Mouse (Mus musculus) regulatory T cell (primary cell): ENCODE measurements around the gene Olfr1395.
"Not testable (repeated sequence)": the region's sequence is repeated elsewhere in the genome, so short reads cannot be mapped to it uniquely, and the experiment has no call there.

Experiments
- in situ Hi-C: fragments of 300-600 bp; cut with MboI, MseI; formaldehyde crosslinking; loops from one replicate; pipeline ENCODE4 v1.15.1; 2025; ENCODE audit warnings: high pct_unique_total_duplicates

Olfr1395 gene

GRCm38 (mm10) chr11:49170576-49170975, 28.5 kb downstream of the Olfr1395 start:
- in situ Hi-C loops, result loop anchor here (25.0 kb wide), 1 partner anchor 242 kb away; the partner anchor contains the start of gene Olfr1389

GRCm38 (mm10) chr11:49175345-49175744, 33.3 kb downstream of the Olfr1395 start:
- in situ Hi-C loops, result no loop called here

DNA sequence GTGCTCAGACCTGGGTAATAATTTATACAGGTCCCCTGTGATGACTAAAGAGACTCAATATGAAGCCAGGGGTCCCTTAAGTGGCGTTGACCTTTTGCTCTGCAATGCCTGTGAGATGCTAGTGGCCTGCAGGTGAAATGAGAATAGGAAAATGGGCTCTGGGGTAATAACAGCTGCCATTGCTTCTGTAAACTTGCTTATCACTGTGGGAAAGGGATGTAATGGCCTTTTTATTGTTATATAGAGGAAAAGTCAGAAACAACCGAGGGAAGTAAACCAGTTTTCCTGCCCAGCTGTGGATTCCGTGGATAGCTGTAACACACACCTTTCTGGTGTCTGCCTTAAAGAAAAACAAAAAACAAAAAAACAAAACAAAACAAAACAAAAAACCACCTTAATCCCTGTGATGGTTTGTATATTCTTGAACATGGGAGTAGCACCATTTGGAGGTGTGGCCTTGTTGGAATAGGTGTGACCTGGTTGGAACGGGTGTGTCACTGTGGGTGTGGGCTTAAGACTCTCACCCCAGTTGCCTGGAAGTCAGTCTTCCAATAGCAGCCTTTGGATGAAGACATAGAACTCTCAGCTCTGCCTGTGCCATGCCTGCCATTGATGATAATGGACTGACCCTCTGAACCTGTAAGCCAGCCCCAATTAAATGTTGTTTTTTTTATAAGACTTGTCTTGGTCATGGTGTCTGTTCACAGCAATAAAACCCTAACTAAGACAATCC, 34.1 kb downstream of the Olfr1395 start:
- in situ Hi-C loops, result not testable (repeated sequence)

GRCm38 (mm10) chr11:49183172-49183571, 41.1 kb downstream of the Olfr1395 start:
- in situ Hi-C loops, result no loop called here

DNA sequence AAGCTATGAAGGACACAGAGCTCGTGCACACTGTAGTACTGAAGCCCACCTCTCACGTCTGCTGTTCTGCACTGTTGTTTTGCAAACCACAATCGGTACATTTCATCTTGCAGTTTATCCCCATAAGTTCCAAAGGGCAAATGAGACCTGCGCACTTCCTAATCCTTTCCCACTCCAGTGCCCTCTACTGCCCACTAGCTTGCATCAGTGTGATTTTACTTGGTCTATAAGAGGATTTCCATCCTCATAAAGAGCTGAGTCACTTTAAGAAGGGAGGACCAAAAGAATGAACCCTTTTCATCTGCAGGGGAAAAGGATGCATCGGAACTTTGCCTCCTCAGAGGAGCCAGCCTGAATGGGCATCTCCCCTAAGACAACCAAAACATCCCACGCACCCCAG, 44.4 kb downstream of the Olfr1395 start:
- in situ Hi-C loops, result loop anchor here (5.0 kb wide), 2 partner anchors 69 to 81 kb away; no protein-coding TSS in a partner anchor

DNA sequence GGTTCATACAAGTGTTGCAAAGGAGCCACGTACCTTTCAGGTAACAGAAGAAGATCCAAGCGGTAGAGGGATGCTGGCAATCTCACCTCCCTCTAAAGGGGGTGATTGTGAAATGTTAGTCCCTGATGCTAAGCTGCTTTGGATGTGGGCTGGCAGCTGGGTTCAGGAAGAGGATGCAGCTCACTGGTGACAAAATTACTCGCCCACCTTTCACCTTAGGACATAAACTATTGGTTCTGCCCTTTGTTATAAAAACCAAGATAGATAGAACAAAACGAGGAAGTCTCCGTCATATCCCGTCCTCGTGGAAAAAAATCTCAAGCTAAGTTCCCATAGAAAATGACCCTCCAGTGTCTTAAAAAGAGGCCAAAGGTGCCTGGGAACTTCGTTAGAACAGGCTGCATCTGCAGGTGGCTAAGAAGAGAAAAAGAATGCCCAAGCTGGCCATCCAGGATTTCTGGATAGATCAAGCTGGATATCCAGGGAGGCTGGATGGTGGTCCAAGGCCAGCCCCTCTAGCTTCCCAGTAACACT, 44.9 kb downstream of the Olfr1395 start, which contains the start of gene Btnl9:
Btnl9 (minus strand) TSS at position 205 of the 534 bp plus-strand sequence.
- in situ Hi-C loops, result loop anchor here (5.0 kb wide), 2 partner anchors 70 to 80 kb away; no protein-coding TSS in a partner anchor

- in situ Hi-C loops, result loop anchor here (5.0 kb wide), 2 partner anchors 70 to 80 kb away; no protein-coding TSS in a partner anchor
These were observed 45.6 kb downstream of the Olfr1395 start for GRCm38 (mm10) chr11:49187701-49188100.

GRCm38 (mm10) chr11:49189737-49190136, 47.7 kb downstream of the Olfr1395 start:
- in situ Hi-C loops, result loop anchor here (5.0 kb wide), 2 partner anchors 72 to 78 kb away; no protein-coding TSS in a partner anchor

DNA sequence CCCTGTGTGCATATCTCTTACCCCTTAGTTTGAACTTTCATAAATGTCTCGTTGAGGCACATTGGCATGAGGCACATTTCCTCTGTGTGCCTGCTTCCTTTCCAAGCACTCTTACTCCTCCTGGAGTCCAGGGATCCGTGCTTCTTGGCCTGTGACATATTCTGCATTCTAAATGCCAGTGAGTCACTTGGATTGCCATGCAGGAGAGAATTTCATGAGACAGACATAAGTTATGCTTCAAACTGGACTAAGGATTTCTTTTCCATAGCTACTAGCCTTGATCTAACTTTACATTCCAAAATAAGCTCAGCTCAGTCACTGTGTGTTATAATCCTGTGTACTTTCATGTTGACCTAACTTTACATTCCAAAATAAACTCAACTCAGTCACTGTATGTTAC, 49.0 kb downstream of the Olfr1395 start:
- in situ Hi-C loops, result no loop called here

DNA sequence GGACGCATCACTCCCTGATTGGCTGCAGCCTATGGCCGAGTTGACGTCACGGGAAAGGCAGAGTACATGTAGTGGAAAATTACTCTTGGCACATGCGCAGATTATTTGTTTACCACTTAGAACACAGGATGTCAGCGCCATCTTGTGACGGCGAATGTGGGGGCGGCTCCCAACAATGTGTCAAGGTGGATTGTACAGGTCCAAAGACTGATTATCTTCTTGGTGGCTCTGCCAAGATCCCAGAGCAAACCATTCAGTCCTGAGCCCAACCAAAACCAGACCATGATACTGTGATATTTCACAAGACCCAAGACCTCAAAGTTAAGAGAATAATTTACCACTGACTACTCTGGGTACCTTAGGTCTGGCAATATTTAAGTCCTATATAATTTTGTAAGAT, 52.7 kb downstream of the Olfr1395 start:
- in situ Hi-C loops, result not testable (repeated sequence)

DNA sequence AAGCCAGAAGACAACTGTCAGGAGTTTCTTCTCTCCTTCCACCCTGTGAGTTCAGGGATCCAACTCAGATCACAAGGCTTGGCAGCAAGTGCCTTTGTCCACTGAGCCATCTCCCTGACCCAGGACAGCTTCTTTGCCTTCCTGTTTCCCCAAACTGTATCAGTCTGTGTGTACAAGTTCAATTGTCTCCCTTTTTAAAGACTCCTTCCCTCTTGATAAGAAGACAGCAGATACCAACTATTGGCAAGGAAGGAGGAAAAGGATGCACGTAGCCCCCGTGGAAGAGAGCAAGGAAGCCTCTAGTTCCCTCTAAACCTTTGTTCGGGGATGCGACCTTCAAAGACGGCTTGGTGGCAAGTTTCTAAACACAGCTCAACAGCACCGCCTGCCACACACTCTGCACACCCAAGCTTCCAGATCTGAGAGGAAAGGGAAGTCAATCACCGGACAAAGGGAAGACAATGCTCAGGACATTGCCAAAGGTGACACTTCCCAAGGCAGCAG, 53.8 kb downstream of the Olfr1395 start:
- in situ Hi-C loops, result no loop called here
